Comparison of ENCODE assay signal across 8 mouse cellular contexts in genomic region chr12:107085906-107086655, GRCm38 (mm10).
DNase-seq lines count a peak whose midpoint lies in the region; ATAC-seq lines count a peak whose summit lies in the region.

No protein-coding gene starts in this region.

- H3K27me3 ChIP-seq in embryonic facial prominence, embryonic 13.5 days, result peaks cover 10% of the 10 kb centered on the region

- H3K4me3 ChIP-seq in embryonic facial prominence, embryonic 13.5 days, result no peak overlapping the region

- no peaks in the 10 kb centered on the region for H3K36me3 ChIP-seq in embryonic facial prominence, embryonic 13.5 days

- H3K4me1 ChIP-seq in embryonic facial prominence, embryonic 13.5 days, result peaks cover 16% of the 10 kb centered on the region

- 21% methylated on average over 16 of the region's 16 CpGs for WGBS in embryonic facial prominence, embryonic 13.5 days

- DNase-seq in cerebellum, adult 9-11 months, result peak; percentile 18
- DNase-seq in cerebellum, adult 11-12 months, result no peak
- peak; percentile 31 for DNase-seq in ZHBTc4 (ENCODE audit: low read depth, low spot score)
- DNase-seq in induced T-regulatory cell, adult 2 months (ENCODE audit: low read depth), result peak; percentile 88
- DNase-seq in left cerebral cortex, postnatal 4 days, result peak; percentile 75
- DNase-seq in naive thymus-derived CD4-positive, alpha-beta T cell, adult 2 months (ENCODE audit: low read depth), result peak; percentile 91
- peak; percentile 94 to 98 for DNase-seq in thymus, postnatal 10 days (ENCODE audit: low spot score in 2 of 2)

- no peaks in the 10 kb centered on the region for H3K9me3 ChIP-seq in embryonic facial prominence, embryonic 13.5 days

- no peak overlapping the region for H3K9ac ChIP-seq in embryonic facial prominence, embryonic 13.5 days

- peak overlapping the region; percentile 39 for H3K4me2 ChIP-seq in embryonic facial prominence, embryonic 13.5 days

- H3K27ac ChIP-seq in embryonic facial prominence, embryonic 13.5 days, result no peak overlapping the region

- intact Hi-C loops in left cerebral cortex, postnatal 4 days (cut with DNase I), result no loop called here

- 0 out of 2 replicates have a peak, but pooled peaks have one; percentile 43 for ATAC-seq in embryonic facial prominence, embryonic 13.5 days (ENCODE audit: insufficient number of reproducible peaks, insufficient read depth, low FRiP score, low TSS enrichment, low read depth)
